Mouse (Mus musculus): ENCODE data around the gene Ttll11. TPM values are rescaled to one million over a fixed set of nuclear protein-coding genes. Genes with fewer than 3 reads are reported as not detected.

The Ttll11 gene
- polyA plus RNA-seq, 1 experiment, result 1.4 TPM

GRCm38 (mm10) chr2:35834198-35834913 lies 145.4 kb downstream of the Ttll11 start:
- no peak for TF ChIP-seq GATA1 (IDR thresholded peaks at IDR 0.05; ENCODE audit: low read length)

- no peak for TF ChIP-seq GATA1 (IDR thresholded peaks at IDR 0.05; ENCODE audit: low read length)
Observed at GRCm38 (mm10) chr2:35833546-35833945, 146.2 kb downstream of the Ttll11 start.

DNA sequence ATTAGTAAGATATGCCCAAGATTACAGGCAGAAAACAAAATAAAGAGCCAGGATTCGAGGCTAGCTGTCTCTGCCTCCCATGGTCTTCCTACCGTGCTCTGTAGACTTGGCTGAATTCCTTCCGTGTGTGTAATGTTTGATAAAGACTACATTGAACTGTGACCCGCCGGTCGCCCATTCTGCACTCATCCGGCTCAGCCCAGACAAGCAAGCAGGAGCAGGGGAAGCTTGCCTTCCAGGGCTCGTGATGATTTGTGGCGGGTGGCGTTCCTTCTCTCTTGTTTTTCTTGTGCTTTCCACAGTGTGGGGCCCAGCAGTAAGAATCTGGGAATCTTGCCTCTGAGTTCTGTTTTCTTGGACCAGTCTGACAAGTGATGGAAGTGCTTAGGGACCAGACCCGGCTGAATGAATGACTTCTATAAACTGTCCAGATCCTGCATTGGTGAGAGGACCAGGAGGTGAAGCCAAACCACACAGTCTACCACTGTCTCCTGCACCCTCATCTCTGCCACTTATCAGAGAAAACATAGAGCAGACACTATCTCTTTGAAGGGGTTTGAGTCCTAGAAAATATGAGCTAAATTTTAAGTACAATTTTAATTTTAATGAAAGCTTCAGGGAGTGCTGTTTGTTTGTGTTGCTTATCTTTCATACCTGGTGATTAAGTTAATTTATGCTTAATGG lies 146.8 kb downstream of the Ttll11 start:
- no peak for TF ChIP-seq GATA1 (IDR thresholded peaks at IDR 0.05; ENCODE audit: low read length)

DNA sequence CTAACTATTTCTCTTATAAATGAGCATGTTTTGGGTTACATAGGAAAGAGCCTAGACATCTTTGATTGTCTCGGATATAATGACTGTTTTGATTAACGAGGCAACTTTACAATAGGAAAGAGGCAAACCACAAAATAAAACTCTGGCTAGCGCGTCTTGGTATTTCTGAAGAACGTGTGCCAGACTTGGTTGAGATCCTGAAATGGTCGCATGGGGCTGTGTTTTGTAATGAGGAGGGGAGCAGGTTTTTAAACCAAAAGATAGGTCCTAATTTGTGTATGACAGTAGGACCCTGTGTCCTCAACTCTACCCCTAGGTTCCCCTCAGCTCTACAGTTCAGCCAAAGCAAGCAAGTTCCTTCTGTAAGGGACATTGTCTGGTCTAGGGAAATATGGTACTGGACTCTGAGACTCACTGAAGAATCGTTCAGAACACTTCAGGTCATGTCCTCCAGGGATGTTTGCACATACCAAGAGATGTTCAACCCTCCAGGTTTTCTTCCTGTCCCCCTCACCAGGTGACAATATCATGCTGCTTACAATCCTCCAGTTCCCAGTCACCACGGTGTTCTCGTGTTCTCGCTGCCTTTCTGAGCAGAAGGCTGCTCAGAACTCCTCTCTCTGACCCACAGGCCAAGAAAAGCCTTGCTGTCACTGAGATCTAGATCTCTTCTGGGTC lies 147.7 kb downstream of the Ttll11 start:
- TF ChIP-seq GATA1 (IDR thresholded peaks at IDR 0.05; ENCODE audit: low read length), result no peak

GRCm38 (mm10) chr2:35830966-35831903 lies 148.5 kb downstream of the Ttll11 start:
- peak; percentile 69 for TF ChIP-seq GATA1 (IDR thresholded peaks at IDR 0.05; ENCODE audit: low read length)

DNA sequence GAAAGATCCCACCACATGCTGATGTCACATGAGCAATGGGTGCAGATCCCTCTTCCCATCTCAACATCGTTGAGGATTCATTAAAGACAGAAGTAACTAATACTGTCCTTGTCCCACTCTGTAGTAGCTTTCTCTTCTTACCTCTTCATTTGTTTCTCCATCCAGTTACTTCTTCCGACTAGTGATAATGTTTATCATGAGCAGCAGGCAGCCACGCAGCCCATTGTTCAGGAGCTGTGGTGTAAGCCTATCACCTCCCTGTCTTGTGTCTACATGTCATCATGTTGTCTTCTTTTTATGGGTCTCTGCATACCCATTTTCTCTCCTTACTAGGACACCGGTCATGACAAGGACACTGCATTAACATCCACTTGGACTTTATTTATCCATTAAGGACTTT lies 150.6 kb downstream of the Ttll11 start:
- no peak for TF ChIP-seq GATA1 (IDR thresholded peaks at IDR 0.05; ENCODE audit: low read length)

- no peak for TF ChIP-seq GATA1 (IDR thresholded peaks at IDR 0.05; ENCODE audit: low read length)
Observed at GRCm38 (mm10) chr2:35827886-35828285, 151.8 kb downstream of the Ttll11 start.

DNA sequence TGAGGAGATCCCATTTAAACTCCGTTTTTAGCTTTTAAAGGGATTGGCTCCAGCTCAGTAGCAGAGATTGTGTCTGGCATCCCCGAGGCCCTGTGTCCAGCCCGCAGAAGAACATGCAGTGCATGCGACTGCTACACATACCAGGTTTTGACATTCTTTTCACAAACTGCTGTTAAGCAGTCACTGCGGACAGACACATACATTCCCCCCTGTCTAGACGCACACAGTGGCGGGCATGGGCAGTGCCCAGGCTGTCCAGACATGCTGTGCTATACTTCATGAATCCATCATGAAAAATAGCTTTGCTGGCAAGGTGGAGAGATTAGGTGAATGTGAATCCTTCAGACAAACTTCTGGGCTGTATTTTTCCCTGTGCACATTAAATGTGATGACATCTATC lies 154.6 kb downstream of the Ttll11 start:
- no peak for TF ChIP-seq GATA1 (IDR thresholded peaks at IDR 0.05; ENCODE audit: low read length)

DNA sequence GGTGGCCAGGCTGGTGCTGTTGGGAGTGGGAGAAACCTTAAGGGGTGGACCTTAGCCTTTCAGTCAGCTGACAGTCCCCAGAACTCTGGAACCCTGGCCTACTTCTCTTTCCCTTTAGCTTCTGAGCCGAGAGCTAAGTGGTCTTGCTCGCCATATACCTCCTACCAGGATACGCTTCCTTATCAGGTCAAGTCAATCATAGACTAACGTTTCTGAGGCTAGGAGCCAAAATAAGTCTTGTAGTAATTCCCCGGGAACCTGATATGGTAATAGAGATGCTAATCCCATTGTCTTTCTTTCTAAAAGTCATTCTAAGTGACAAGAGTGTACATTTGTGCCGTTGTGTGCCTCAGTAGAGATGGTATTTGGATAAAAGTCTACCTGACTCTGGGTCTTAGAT lies 156.1 kb downstream of the Ttll11 start:
- no peak for TF ChIP-seq GATA1 (IDR thresholded peaks at IDR 0.05; ENCODE audit: low read length)

DNA sequence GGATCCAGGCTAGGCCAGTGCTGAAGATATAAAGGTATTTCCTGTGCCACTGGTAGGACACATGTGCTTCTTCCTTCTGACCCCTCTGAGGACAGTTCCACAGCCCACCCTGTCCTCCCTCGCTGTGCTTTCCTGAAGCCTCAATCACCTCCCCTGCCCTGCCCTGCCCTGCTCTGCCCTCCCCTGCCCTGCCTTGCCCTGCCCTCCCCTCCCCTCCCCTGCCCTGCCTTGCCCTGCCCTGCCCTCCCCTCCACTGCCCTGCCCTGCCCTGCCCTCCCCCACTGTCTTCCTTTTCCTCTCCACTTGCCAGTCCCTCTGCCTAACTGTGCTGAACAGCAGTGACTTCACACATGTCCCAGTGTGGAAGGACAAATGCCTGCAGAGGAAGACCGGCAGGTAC lies 160.8 kb downstream of the Ttll11 start:
- no peak for TF ChIP-seq GATA1 (IDR thresholded peaks at IDR 0.05; ENCODE audit: low read length)

GRCm38 (mm10) chr2:35816056-35816661 lies 163.6 kb downstream of the Ttll11 start:
- TF ChIP-seq GATA1 (IDR thresholded peaks at IDR 0.05; ENCODE audit: low read length), result no peak

GRCm38 (mm10) chr2:35812561-35812933 lies 167.2 kb downstream of the Ttll11 start:
- TF ChIP-seq GATA1 (IDR thresholded peaks at IDR 0.05; ENCODE audit: low read length), result no peak

GRCm38 (mm10) chr2:35811801-35812560 lies 167.7 kb downstream of the Ttll11 start:
- TF ChIP-seq GATA1 (IDR thresholded peaks at IDR 0.05; ENCODE audit: low read length), result no peak

DNA sequence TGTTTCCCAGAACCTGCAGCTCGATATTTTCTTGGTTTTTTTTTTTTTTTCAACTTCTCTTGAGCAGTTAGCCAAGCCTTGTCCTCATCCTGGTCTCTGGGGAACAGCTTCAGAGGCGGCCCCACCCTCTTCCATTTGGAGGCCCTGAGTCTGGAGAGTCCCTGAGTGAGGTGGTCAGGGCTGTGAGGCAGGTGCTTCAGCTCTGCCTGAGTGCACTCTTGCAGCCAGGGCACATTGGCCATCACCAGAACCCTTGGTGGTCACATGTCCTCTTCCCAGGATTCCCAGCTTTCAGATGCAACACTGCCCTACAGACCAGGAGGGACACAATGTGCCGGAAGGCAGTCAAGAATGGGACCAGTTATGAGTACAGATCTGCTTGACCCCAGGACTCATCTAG lies 169.7 kb downstream of the Ttll11 start:
- no peak for TF ChIP-seq GATA1 (IDR thresholded peaks at IDR 0.05; ENCODE audit: low read length)

Measured in G1E-ER4 (cell line).